Mouse (Mus musculus) limb, embryonic 11.5 days (tissue): ENCODE results near the gene Hrh2. TPM values are rescaled to one million over a fixed set of nuclear protein-coding genes. Genes with fewer than 3 reads are reported as not detected.

Experiments
- ATAC-seq: fragments of 200-750 bp; cut with Nextera tagmentation; 2 replicates; pipeline ENCODE4 v1.8.0; 2017; ENCODE audit warnings: low read depth; ENCODE audit not compliant: insufficient number of reproducible peaks, low FRiP score, low TSS enrichment
- DNase-seq: peaks from one replicate; pipeline ENCODE4 v3.0.0-alpha.2; 2015; ENCODE audit warnings: low spot score
- H3K27ac ChIP-seq: fragments of 300-500 bp; sonication (generic); replicated peaks from 2 replicates; pipeline ENCODE4 v1.5.1; 2014; ENCODE audit warnings: low read depth, mild to moderate bottlenecking, low read length
- H3K27me3 ChIP-seq: fragments of 300-500 bp; sonication (generic); 2 replicates; pipeline ENCODE4 v1.6.1; 2014; ENCODE audit warnings: mild to moderate bottlenecking, low read length, mixed read lengths; ENCODE audit not compliant: control insufficient read depth, insufficient read depth
- H3K36me3 ChIP-seq: fragments of 300-500 bp; sonication (generic); 2 replicates; pipeline ENCODE4 v1.6.1; 2014; ENCODE audit warnings: mild to moderate bottlenecking, low read length, moderate library complexity, mixed read lengths; ENCODE audit not compliant: control insufficient read depth, insufficient read depth
- H3K4me1 ChIP-seq: fragments of 300-500 bp; sonication (generic); 2 replicates; pipeline ENCODE4 v1.6.1; 2014; ENCODE audit warnings: low read length, mixed read lengths; ENCODE audit not compliant: control insufficient read depth, insufficient read depth
- H3K4me2 ChIP-seq: fragments of 300-500 bp; sonication (generic); 2 replicates; pipeline ENCODE4 v1.6.1; 2014; ENCODE audit warnings: low read depth, mild to moderate bottlenecking, moderate library complexity; ENCODE audit not compliant: severe bottlenecking
- H3K4me3 ChIP-seq: fragments of 300-500 bp; sonication (generic); 2 replicates; pipeline ENCODE4 v1.5.1; 2014; ENCODE audit warnings: low read depth, low read length
- H3K9ac ChIP-seq: fragments of 300-500 bp; sonication (generic); 2 replicates; pipeline ENCODE4 v1.6.1; 2014; ENCODE audit warnings: mild to moderate bottlenecking, low read length
- H3K9me3 ChIP-seq: fragments of 300-500 bp; sonication (generic); 2 replicates; pipeline ENCODE4 v1.6.1; 2016; ENCODE audit warnings: low read length; ENCODE audit not compliant: control insufficient read depth
- WGBS: fragments of 180-500 bp; shearing (Covaris S2); extraction: QIAGEN DNeasy Blood & Tissue Kit; methylation state at CpG from one replicate; pipeline ENCODE4 v1.1.7; 2014; 5-methylcytosine and 5-hydroxymethylcytosine counted together
- polyA plus RNA-seq: library from polyadenylated mRNA; unstranded; fragments of >200 nt; fragmentation: Nextera tagmentation; extraction: Ambion mirVana; gene quantifications from 2 replicates; pipeline ENCODE4 v1.2.1, GENCODE M21; 2014

Gene Hrh2
- polyA plus RNA-seq, 1 experiment from 2014 or later = not detected

- H3K9me3 ChIP-seq = no peaks in the 10 kb centered on the region
- H3K27me3 ChIP-seq = no peaks in the 10 kb centered on the region
- no peaks in the 10 kb centered on the region for H3K36me3 ChIP-seq
- no peaks in the 10 kb centered on the region for H3K4me1 ChIP-seq
- no peak overlapping the region for H3K4me3 ChIP-seq
- H3K4me2 ChIP-seq = no peak overlapping the region
- no peak for ATAC-seq
- DNase-seq = no peak
- WGBS = 82% methylated on average over 3 of the region's 3 CpGs
- H3K27ac ChIP-seq = no peak overlapping the region
- H3K9ac ChIP-seq = no peak overlapping the region
Measured at GRCm38 (mm10) chr13:54179971-54180370, 12.0 kb upstream of the Hrh2 start.

- H3K9ac ChIP-seq = no peak overlapping the region
- H3K9me3 ChIP-seq = no peaks in the 10 kb centered on the region
- no peak overlapping the region for H3K27ac ChIP-seq
- no peak for ATAC-seq
- no peak overlapping the region for H3K4me3 ChIP-seq
- no peaks in the 10 kb centered on the region for H3K36me3 ChIP-seq
- DNase-seq = no peak
- WGBS = 53% methylated on average over 3 of the region's 3 CpGs
- no peaks in the 10 kb centered on the region for H3K27me3 ChIP-seq
- no peaks in the 10 kb centered on the region for H3K4me1 ChIP-seq
- no peak overlapping the region for H3K4me2 ChIP-seq
Measured at GRCm38 (mm10) chr13:54180461-54180860, 11.5 kb upstream of the Hrh2 start.

GRCm38 (mm10) chr13:54181318-54181717, 10.6 kb upstream of the Hrh2 start:
- Histone ChIP-seq H3K27ac (no peak overlapping the region), H3K4me3 (no peak overlapping the region), H3K36me3 (no peaks in the 10 kb centered on the region), H3K4me1 (no peaks in the 10 kb centered on the region), H3K27me3 (no peaks in the 10 kb centered on the region), H3K9me3 (no peaks in the 10 kb centered on the region), H3K9ac (no peak overlapping the region), H3K4me2 (no peak overlapping the region)
- ATAC-seq (no peak), DNase-seq (no peak)
- WGBS = 85% methylated on average over 6 of the region's 6 CpGs

- no peak overlapping the region for H3K9ac ChIP-seq
- ATAC-seq = no peak
- no peak overlapping the region for H3K27ac ChIP-seq
- H3K4me3 ChIP-seq = no peak overlapping the region
- WGBS = 84% methylated on average over 4 of the region's 4 CpGs
- H3K36me3 ChIP-seq = no peaks in the 10 kb centered on the region
- H3K27me3 ChIP-seq = no peaks in the 10 kb centered on the region
- DNase-seq = no peak
- no peaks in the 10 kb centered on the region for H3K9me3 ChIP-seq
- H3K4me2 ChIP-seq = no peak overlapping the region
- no peaks in the 10 kb centered on the region for H3K4me1 ChIP-seq
Measured at GRCm38 (mm10) chr13:54181947-54182346, 10.0 kb upstream of the Hrh2 start.

- H3K27me3 ChIP-seq = peaks cover 5% of the 10 kb centered on the region; the same call in 1 of the 2 replicates
- H3K9me3 ChIP-seq = no peaks in the 10 kb centered on the region
- no peak overlapping the region for H3K4me3 ChIP-seq
- no peaks in the 10 kb centered on the region for H3K36me3 ChIP-seq
- ATAC-seq (no peak), DNase-seq (no peak)
- no peaks in the 10 kb centered on the region for H3K4me1 ChIP-seq
- no peak overlapping the region for H3K4me2 ChIP-seq
- H3K9ac ChIP-seq = no peak overlapping the region
- no peak overlapping the region for H3K27ac ChIP-seq
- WGBS = 79% methylated on average over 5 of the region's 5 CpGs
Measured at GRCm38 (mm10) chr13:54186394-54186793, 5.5 kb upstream of the Hrh2 start.

GRCm38 (mm10) chr13:54188190-54188706, 3.7 kb upstream of the Hrh2 start:
- H3K27me3 ChIP-seq = peaks cover 18% of the 10 kb centered on the region
- H3K4me3 ChIP-seq = no peak overlapping the region
- 64% methylated on average over 7 of the region's 7 CpGs for WGBS
- no peak overlapping the region for H3K27ac ChIP-seq
- ATAC-seq (no peak), DNase-seq (no peak)
- H3K9ac ChIP-seq = no peak overlapping the region
- H3K4me2 ChIP-seq = no peak overlapping the region
- H3K4me1 ChIP-seq = no peaks in the 10 kb centered on the region
- no peaks in the 10 kb centered on the region for H3K36me3 ChIP-seq
- H3K9me3 ChIP-seq = no peaks in the 10 kb centered on the region

GRCm38 (mm10) chr13:54189896-54190295, 2.0 kb upstream of the Hrh2 start:
- ATAC-seq = no peak
- DNase-seq = no peak
- 86% methylated on average over 14 of the region's 14 CpGs for WGBS

GRCm38 (mm10) chr13:54191181-54191580, 748 bp upstream of the Hrh2 start:
- ATAC-seq = no peak
- Histone ChIP-seq H3K27me3 (peaks cover 22% of the 10 kb centered on the region), H3K4me3 (no peak overlapping the region), H3K4me2 (no peak overlapping the region), H3K36me3 (no peaks in the 10 kb centered on the region), H3K9ac (no peak overlapping the region), H3K4me1 (no peaks in the 10 kb centered on the region), H3K27ac (no peak overlapping the region), H3K9me3 (no peaks in the 10 kb centered on the region)
- no peak for DNase-seq
- WGBS = 74% methylated on average over 3 of the region's 3 CpGs

More at GRCm38 (mm10) chr13:54189896-54190295, 2.0 kb upstream of the Hrh2 start:
- Histone ChIP-seq H3K4me3 (no peak overlapping the region), H3K9me3 (no peaks in the 10 kb centered on the region), H3K36me3 (no peaks in the 10 kb centered on the region), H3K4me1 (no peaks in the 10 kb centered on the region), H3K4me2 (no peak overlapping the region), H3K27ac (no peak overlapping the region), H3K9ac (no peak overlapping the region), H3K27me3 (peaks cover 22% of the 10 kb centered on the region)

GRCm38 (mm10) chr13:54193580-54193979, 1.7 kb downstream of the Hrh2 start:
- no peaks in the 10 kb centered on the region for H3K9me3 ChIP-seq
- WGBS = 51% methylated on average over 5 of the region's 5 CpGs
- peaks cover 22% of the 10 kb centered on the region for H3K27me3 ChIP-seq
- H3K9ac ChIP-seq = no peak overlapping the region
- no peak for ATAC-seq
- no peaks in the 10 kb centered on the region for H3K4me1 ChIP-seq
- H3K36me3 ChIP-seq = no peaks in the 10 kb centered on the region
- H3K4me3 ChIP-seq = no peak overlapping the region
- H3K27ac ChIP-seq = no peak overlapping the region
- DNase-seq = no peak
- no peak overlapping the region for H3K4me2 ChIP-seq
